Mouse (Mus musculus) neural tube, embryonic 10.5 days (tissue): ENCODE measurements at regions not wholly inside any gene's neighbourhood (a gene's known extent, or its start where the extent isn't known, plus 50 kb on each side); places are given as distances from the start of the nearest gene placed in this dataset.

Experiments used
- DNase-seq: peaks from one replicate; pipeline ENCODE4 v3.0.0-alpha.2; 2017; ENCODE audit warnings: low spot score; ENCODE audit errors: extremely low spot score

DNA sequence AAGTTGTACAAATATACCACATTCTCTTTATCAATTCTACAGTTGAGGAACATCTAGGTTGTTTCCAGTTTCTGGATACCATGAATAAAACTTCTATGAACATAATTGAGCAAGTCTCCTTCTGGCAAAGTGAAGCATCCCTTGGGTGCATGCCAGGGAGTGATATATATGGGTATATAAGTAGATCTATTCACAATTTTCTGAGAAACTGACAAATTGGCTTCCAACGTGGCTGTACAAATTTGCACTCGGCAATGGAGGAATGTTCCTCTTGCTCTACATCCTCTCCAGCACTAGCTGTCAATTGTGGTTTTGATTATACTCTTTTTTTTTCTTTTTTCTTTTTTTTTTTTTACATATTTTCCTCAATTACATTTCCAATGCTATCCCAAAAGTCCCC lies 576.7 kb downstream of the 9430069I07Rik start:
- no peak for DNase-seq

DNA sequence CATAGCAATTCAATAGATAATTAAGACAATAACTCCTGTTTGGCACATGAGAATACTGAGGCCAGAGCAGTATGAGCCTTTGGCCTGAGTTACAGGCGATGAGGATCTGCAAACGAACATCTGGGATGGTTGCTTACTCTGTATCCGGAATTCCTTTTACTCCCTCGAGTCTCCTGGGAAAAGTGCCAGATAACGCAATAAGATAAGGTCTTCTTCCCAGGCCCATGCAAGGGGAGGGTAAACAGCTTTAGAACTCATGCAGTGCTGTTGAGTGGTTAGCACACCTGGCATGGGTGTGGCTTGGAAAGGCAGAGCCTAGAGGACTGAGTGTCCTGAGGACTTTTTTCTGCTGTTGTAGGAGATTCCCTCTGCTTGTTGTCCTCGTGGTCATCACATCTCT lies 598.2 kb downstream of the 9430069I07Rik start:
- no peak for DNase-seq

DNA sequence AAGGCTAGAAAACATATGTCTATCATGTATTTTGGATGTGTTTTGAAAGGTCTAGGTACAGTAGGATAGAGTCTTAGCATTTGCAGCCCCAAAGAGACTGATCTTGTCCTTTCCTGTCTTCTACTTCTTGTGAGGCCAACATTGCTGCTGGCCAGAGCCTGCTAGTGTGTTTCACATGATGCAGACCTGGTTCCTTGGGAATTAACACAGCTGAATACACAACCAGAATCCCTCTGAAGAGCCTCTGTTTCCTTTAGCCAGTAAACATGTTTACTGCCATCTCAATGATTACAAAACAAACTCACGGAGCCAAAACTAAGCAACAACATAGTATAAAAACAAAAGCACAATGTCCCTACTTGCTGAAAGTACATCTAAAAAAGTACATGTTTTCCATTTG lies 598.9 kb downstream of the 9430069I07Rik start:
- no peak for DNase-seq
